Mouse (Mus musculus) thymus, adult 2 months (tissue): ENCODE data around the gene Slc9a9.

ENCODE experiments used
- CTCF ChIP-seq: fragments of 200-500 bp; IDR thresholded peaks from 2 replicates; pipeline ENCODE4 v1.5.1; 2012; ENCODE audit warnings: mild to moderate bottlenecking, control low read depth, low read length, moderate library complexity, borderline replicate concordance; ENCODE audit not compliant: control insufficient read depth, poor library complexity, insufficient read depth; ENCODE audit errors: extremely low read depth
- POLR2A ChIP-seq: fragments of 200-500 bp; IDR thresholded peaks from 2 replicates; pipeline ENCODE4 v1.6.1; 2012; ENCODE audit warnings: mild to moderate bottlenecking, low read length, control low read depth, moderate library complexity; ENCODE audit not compliant: control insufficient read depth, poor library complexity, insufficient read depth; ENCODE audit errors: extremely low read depth

- TF ChIP-seq CTCF (no peak), POLR2A (no peak)
Measured at GRCm38 (mm10) chr9:95158916-95159315, 489.2 kb downstream of the Slc9a9 start.
